Mouse (Mus musculus): ENCODE data around the gene Yipf4. TPM values are rescaled to one million over a fixed set of nuclear protein-coding genes. Genes with fewer than 3 reads are reported as not detected.

The Yipf4 gene
- polyA plus RNA-seq, 2 experiments, result 16.8 to 68.4 TPM

DNA sequence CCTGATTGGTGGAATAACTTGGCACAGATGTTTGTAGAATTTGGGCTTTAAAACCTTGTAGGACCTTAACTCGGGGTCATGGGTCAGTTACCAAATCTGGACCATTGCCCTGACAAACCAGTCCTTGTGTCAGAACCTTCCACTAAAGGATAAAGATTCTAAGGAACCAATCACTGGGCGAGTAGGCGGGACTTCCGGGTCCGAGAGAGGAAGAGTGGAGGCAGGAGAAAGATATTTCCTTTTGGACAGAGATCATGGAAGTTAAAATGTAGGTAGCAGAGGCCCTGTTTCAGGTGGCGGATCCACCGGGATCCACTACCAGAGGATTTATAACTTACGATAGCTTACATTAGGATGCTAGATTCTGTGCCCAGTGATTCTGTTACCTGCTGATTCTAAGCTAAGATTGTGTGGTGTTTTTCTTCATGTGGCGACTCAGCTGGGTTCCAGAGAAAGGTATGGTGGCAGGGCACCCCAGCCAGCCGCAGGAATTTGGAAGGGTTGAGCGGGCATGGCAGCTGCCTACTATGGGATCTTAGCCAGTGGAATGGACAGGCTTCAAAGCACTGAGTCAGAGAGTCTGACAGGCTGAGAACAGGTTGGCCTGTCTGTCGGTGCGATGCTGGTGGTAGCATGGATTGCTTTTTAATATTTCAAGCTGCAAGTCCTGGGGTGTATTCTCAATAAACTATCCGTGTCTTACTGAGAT is 8.8 kb upstream of the Yipf4 start:
- WGBS (ENCODE audit: insufficient replicate concordance), result 67% methylated on average over 14 of the region's 14 CpGs

DNA sequence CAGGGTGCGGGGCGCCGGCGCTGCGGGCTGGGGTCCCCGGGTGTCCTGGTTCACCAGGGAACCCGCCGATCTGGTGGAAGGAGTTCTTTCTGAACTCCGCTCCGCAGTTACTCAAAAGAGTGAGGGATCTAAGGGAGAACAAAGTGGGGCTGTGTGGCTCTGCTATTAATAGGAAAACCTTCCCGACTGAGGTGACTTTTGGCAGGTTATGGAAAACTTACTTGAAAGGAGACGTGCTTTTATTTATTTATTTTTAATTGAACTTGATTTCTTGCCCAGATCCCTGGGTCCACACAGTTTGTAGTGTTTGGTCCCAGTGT is 568 bp downstream of the Yipf4 start:
- TF ChIP-seq CTCF (IDR thresholded peaks at IDR 0.05; ENCODE audit: low read depth) (no peak), EP300 (IDR thresholded peaks at IDR 0.05; ENCODE audit: low read depth) (no peak)
- under 1% methylated on average over 12 of the region's 12 CpGs for WGBS (ENCODE audit: insufficient replicate concordance)
- H3K27me3 ChIP-seq (ENCODE audit: control insufficient read depth, insufficient read depth, low read length), result no peaks in the 10 kb centered on the region; the same call in 1 of the 2 replicates
- no peaks in the 10 kb centered on the region for H3K9me3 ChIP-seq (ENCODE audit: control insufficient read depth, low read length)
- H3K9ac ChIP-seq (replicated peaks), result peak overlapping the region; percentile 94
- no peak for DNase-seq (ENCODE audit: low read depth in 3 of 3, low spot score in 3 of 3)
- peak overlapping the region; percentile 96 for H3K27ac ChIP-seq
- H3K36me3 ChIP-seq (replicated peaks; ENCODE audit: control insufficient read depth, insufficient read depth, low read depth), result peaks cover 23% of the 10 kb centered on the region
- peak overlapping the region; percentile 72 for H3K4me2 ChIP-seq (ENCODE audit: low read depth)
- ATAC-seq (ENCODE audit: insufficient read depth), result no peak
- peak overlapping the region; percentile 84 to 94 for H3K4me3 ChIP-seq (ENCODE audit: insufficient read depth in 1 of 2, low read depth in 2 of 2, low read length in 2 of 2)
- H3K4me1 ChIP-seq (replicated peaks; ENCODE audit: control insufficient read depth in 2 of 2, insufficient read depth in 2 of 2, low read length in 1 of 2), result peaks cover 8 to 10% of the 10 kb centered on the region in 2 experiments

More for the DNA sequence above, 8.8 kb upstream of the Yipf4 start:
- Histone ChIP-seq H3K27me3 (ENCODE audit: control insufficient read depth, insufficient read depth, low read length) (no peaks in the 10 kb centered on the region), H3K4me2 (ENCODE audit: low read depth) (no peak overlapping the region), H3K4me3 (ENCODE audit: insufficient read depth in 1 of 2, low read depth in 2 of 2, low read length in 2 of 2) (no peak overlapping the region), H3K36me3 (replicated peaks; ENCODE audit: control insufficient read depth, insufficient read depth, low read depth) (no peaks in the 10 kb centered on the region), H3K9me3 (ENCODE audit: control insufficient read depth, low read length) (no peaks in the 10 kb centered on the region), H3K27ac (no peak overlapping the region), H3K9ac (replicated peaks) (no peak overlapping the region), H3K4me1 (replicated peaks; ENCODE audit: control insufficient read depth in 2 of 2, insufficient read depth in 2 of 2, low read length in 1 of 2) (no peaks in the 10 kb centered on the region)
- ATAC-seq (ENCODE audit: insufficient read depth) (no peak), DNase-seq (ENCODE audit: low read depth in 3 of 3, low spot score in 3 of 3) (no peak)
- no peak for TF ChIP-seq CTCF (IDR thresholded peaks at IDR 0.05; ENCODE audit: low read depth)
- TF ChIP-seq EP300 (IDR thresholded peaks at IDR 0.05; ENCODE audit: low read depth), result no peak

DNA sequence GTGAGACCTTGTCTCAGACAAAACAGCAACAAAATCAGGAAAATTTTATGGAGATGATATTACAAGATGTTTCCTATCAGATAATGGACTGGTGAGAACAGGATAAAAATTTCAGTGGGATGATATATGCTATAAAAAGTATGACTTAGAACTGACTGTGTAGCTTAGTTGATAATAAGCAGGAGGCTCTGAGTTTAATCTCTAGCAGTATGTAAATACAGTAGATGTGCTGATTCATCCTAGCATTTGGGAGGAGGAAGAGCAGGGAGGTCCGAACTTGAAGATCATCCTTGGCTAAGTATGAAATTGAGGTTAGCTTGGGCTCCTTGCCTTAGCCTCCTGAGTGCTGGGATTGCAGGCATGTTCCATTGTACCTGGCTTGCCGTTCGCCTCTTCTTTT is 2.3 kb downstream of the Yipf4 start:
- peak overlapping the region; percentile 50 to 94 for H3K4me3 ChIP-seq (ENCODE audit: insufficient read depth in 1 of 2, low read depth in 2 of 2, low read length in 2 of 2)
- no peaks in the 10 kb centered on the region for H3K9me3 ChIP-seq (ENCODE audit: control insufficient read depth, low read length)
- ATAC-seq (ENCODE audit: insufficient read depth), result peak; percentile 50
- DNase-seq (ENCODE audit: low read depth in 3 of 3, low spot score in 3 of 3), result peak in 1 of 3 experiments; percentile 68
- H3K9ac ChIP-seq (replicated peaks), result peak overlapping the region; percentile 35; the same call in 1 of the 2 replicates
- WGBS (ENCODE audit: insufficient replicate concordance), result 69% methylated on average over 3 of the region's 3 CpGs
- peaks cover 8 to 10% of the 10 kb centered on the region in 2 experiments for H3K4me1 ChIP-seq (replicated peaks; ENCODE audit: control insufficient read depth in 2 of 2, insufficient read depth in 2 of 2, low read length in 1 of 2)
- peak overlapping the region; percentile 89 for H3K27ac ChIP-seq
- TF ChIP-seq CTCF (IDR thresholded peaks at IDR 0.05; ENCODE audit: low read depth) (no peak), EP300 (IDR thresholded peaks at IDR 0.05; ENCODE audit: low read depth) (no peak)
- peak overlapping the region; percentile 72 for H3K4me2 ChIP-seq (ENCODE audit: low read depth)
- peaks cover 36% of the 10 kb centered on the region for H3K36me3 ChIP-seq (replicated peaks; ENCODE audit: control insufficient read depth, insufficient read depth, low read depth)
- H3K27me3 ChIP-seq (ENCODE audit: control insufficient read depth, insufficient read depth, low read length), result no peaks in the 10 kb centered on the region; the same call in 1 of the 2 replicates

GRCm38 (mm10) chr17:74500204-74500603 is 10.9 kb downstream of the Yipf4 start:
- DNase-seq (ENCODE audit: low read depth in 3 of 3, low spot score in 3 of 3) (no peak), ATAC-seq (ENCODE audit: insufficient read depth) (no peak)
- no peaks in the 10 kb centered on the region for H3K4me1 ChIP-seq (replicated peaks; ENCODE audit: control insufficient read depth in 2 of 2, insufficient read depth in 2 of 2, low read length in 1 of 2)
- H3K9me3 ChIP-seq (ENCODE audit: control insufficient read depth, low read length), result no peaks in the 10 kb centered on the region
- no peak overlapping the region for H3K4me3 ChIP-seq (ENCODE audit: insufficient read depth in 1 of 2, low read depth in 2 of 2, low read length in 2 of 2)
- peaks cover 42% of the 10 kb centered on the region for H3K36me3 ChIP-seq (replicated peaks; ENCODE audit: control insufficient read depth, insufficient read depth, low read depth)
- no peak overlapping the region for H3K4me2 ChIP-seq (ENCODE audit: low read depth)
- 71% methylated on average over 4 of the region's 4 CpGs for WGBS (ENCODE audit: insufficient replicate concordance)
- no peaks in the 10 kb centered on the region for H3K27me3 ChIP-seq (ENCODE audit: control insufficient read depth, insufficient read depth, low read length)
- no peak for TF ChIP-seq EP300 (IDR thresholded peaks at IDR 0.05; ENCODE audit: low read depth)
- TF ChIP-seq CTCF (IDR thresholded peaks at IDR 0.05; ENCODE audit: low read depth), result no peak
- H3K27ac ChIP-seq, result no peak overlapping the region
- H3K9ac ChIP-seq (replicated peaks), result no peak overlapping the region

GRCm38 (mm10) chr17:74501085-74501484 is 11.8 kb downstream of the Yipf4 start:
- H3K27me3 ChIP-seq (ENCODE audit: control insufficient read depth, insufficient read depth, low read length), result no peaks in the 10 kb centered on the region
- H3K9ac ChIP-seq (replicated peaks), result no peak overlapping the region
- TF ChIP-seq EP300 (IDR thresholded peaks at IDR 0.05; ENCODE audit: low read depth), result no peak
- H3K27ac ChIP-seq, result no peak overlapping the region
- no peak overlapping the region for H3K4me3 ChIP-seq (ENCODE audit: insufficient read depth in 1 of 2, low read depth in 2 of 2, low read length in 2 of 2)
- DNase-seq (ENCODE audit: low read depth in 3 of 3, low spot score in 3 of 3) (no peak), ATAC-seq (ENCODE audit: insufficient read depth) (no peak)
- H3K4me2 ChIP-seq (ENCODE audit: low read depth), result no peak overlapping the region
- H3K4me1 ChIP-seq (replicated peaks; ENCODE audit: control insufficient read depth in 2 of 2, insufficient read depth in 2 of 2, low read length in 1 of 2), result no peaks in the 10 kb centered on the region
- no peaks in the 10 kb centered on the region for H3K9me3 ChIP-seq (ENCODE audit: control insufficient read depth, low read length)
- peaks cover 34% of the 10 kb centered on the region for H3K36me3 ChIP-seq (replicated peaks; ENCODE audit: control insufficient read depth, insufficient read depth, low read depth)

Data from liver, embryonic 14.5 days (tissue).